13 mouse cellular contexts compared by ENCODE assay signal in genomic region chr12:112822676-112823075, GRCm38 (mm10). TPM values are rescaled to one million over a fixed set of nuclear protein-coding genes. Genes with fewer than 3 reads are reported as not detected.
A peak's percentile ranks its signal among the peaks of the same experiment; 100 is the strongest.
DNase-seq lines count a peak whose midpoint lies in the region; ATAC-seq lines count a peak whose summit lies in the region.
"Had no signal": no experiment of that assay in that cellular context is flagged by ENCODE, and none has a peak within 500 bp of the region (broad histone marks: within the 10 kb centered on the region; RNA-seq: fewer than 3 reads in every experiment).

No protein-coding gene starts in this region.

- ATAC-seq in heart, embryonic 15.5 days (replicated peaks; ENCODE audit: insufficient number of reproducible peaks, insufficient read depth, low FRiP score, low read depth): no peak
- no peak for ATAC-seq in neural tube, embryonic 11.5 days (ENCODE audit: insufficient read depth, low FRiP score, low TSS enrichment)

- peaks cover 70% of the 10 kb centered on the region for H3K4me1 ChIP-seq in heart, embryonic 15.5 days (replicated peaks)
- peaks cover 6% of the 10 kb centered on the region for H3K4me1 ChIP-seq in neural tube, embryonic 11.5 days (ENCODE audit: control insufficient read depth, insufficient read depth, low read length)

- H3K27me3 ChIP-seq in heart, embryonic 15.5 days: no peaks in the 10 kb centered on the region
- H3K27me3 ChIP-seq in neural tube, embryonic 11.5 days (ENCODE audit: control insufficient read depth, insufficient read depth, low read length): no peaks in the 10 kb centered on the region
- H3K27me3 ChIP-seq: CH12.LX; limb, embryonic 13.5 days; neural tube, embryonic 15.5 days had no signal

- no peak overlapping the region for H3K9ac ChIP-seq in heart, embryonic 15.5 days
- H3K9ac ChIP-seq in neural tube, embryonic 11.5 days (ENCODE audit: low read length): no peak overlapping the region
- H3K9ac ChIP-seq: neural tube, embryonic 15.5 days had no signal

- no peak overlapping the region for H3K4me3 ChIP-seq in heart, embryonic 15.5 days
- no peak overlapping the region for H3K4me3 ChIP-seq in neural tube, embryonic 11.5 days (ENCODE audit: low read depth, low read length)
- H3K4me3 ChIP-seq: limb, embryonic 13.5 days; neural tube, embryonic 15.5 days had no signal

- peak overlapping the region; percentile 59 for H3K27ac ChIP-seq in heart, embryonic 15.5 days
- H3K27ac ChIP-seq in neural tube, embryonic 11.5 days (ENCODE audit: low read depth, low read length): no peak overlapping the region
- H3K27ac ChIP-seq: limb, embryonic 13.5 days had no signal

- H3K9me3 ChIP-seq in heart, embryonic 15.5 days (replicated peaks): no peaks in the 10 kb centered on the region
- H3K9me3 ChIP-seq in neural tube, embryonic 11.5 days (ENCODE audit: control insufficient read depth, low read length): no peaks in the 10 kb centered on the region
- H3K9me3 ChIP-seq: limb, embryonic 13.5 days; neural tube, embryonic 15.5 days had no signal

- no peak for DNase-seq in heart, adult 18-20 months
- DNase-seq in neural tube, embryonic 11.5 days (ENCODE audit: low spot score): peak; percentile 2
- no peak for DNase-seq in neural tube, embryonic 10.5 days (ENCODE audit: extremely low spot score, low spot score)
- peak; percentile 93 for DNase-seq in fat pad, adult 2 months (ENCODE audit: extremely low read depth, low read depth, low spot score)
- no peak for DNase-seq in urinary bladder, postnatal 14 days (ENCODE audit: low spot score)
- DNase-seq in cerebellum, adult 11 months: no peak
- DNase-seq: adrenal gland, postnatal 25 days; cerebellum, postnatal 36 days; layer of hippocampus, postnatal 36 days had no signal

- peaks cover 37% of the 10 kb centered on the region for H3K36me3 ChIP-seq in heart, embryonic 15.5 days
- H3K36me3 ChIP-seq in neural tube, embryonic 11.5 days (ENCODE audit: control insufficient read depth, insufficient read depth, low read length): peaks cover 18% of the 10 kb centered on the region

- no peak overlapping the region for H3K4me2 ChIP-seq in heart, embryonic 15.5 days
- no peak overlapping the region for H3K4me2 ChIP-seq in neural tube, embryonic 11.5 days (ENCODE audit: low read depth)
- H3K4me2 ChIP-seq: limb, embryonic 13.5 days; neural tube, embryonic 15.5 days had no signal

- 60% methylated on average over 2 of the region's 2 CpGs for WGBS in heart, embryonic 15.5 days
- WGBS in neural tube, embryonic 11.5 days: 88% methylated on average over 2 of the region's 2 CpGs

RNA-seq across cellular contexts. Expression of gene Cdca4, which starts 6.5 kb away (rescaled TPM):
- 34.6 and 53.3 TPM in 2 replicates for polyA plus RNA-seq in heart, embryonic 15.5 days (2015; fragmentation: Nextera tagmentation; extraction: Ambion mirVana)
- total RNA-seq in heart, adult 18-20 months (2021): 1 to 10 TPM; 5.1 to 5.6 TPM
- polyA plus RNA-seq in neural tube, embryonic 11.5 days (2014; fragmentation: Nextera tagmentation; extraction: Ambion mirVana): 165 and 173 TPM in 2 replicates

RNA-seq across cellular contexts. Expression of gene Clba1, which starts 13.9 kb away (rescaled TPM):
- polyA plus RNA-seq in heart, embryonic 15.5 days (2015; fragmentation: Nextera tagmentation; extraction: Ambion mirVana): 5.7 and 7.3 TPM in 2 replicates
- total RNA-seq in heart, adult 18-20 months (2021): 1 to 10 TPM; 2.0 to 2.2 TPM
- 13.6 and 14.0 TPM in 2 replicates for polyA plus RNA-seq in neural tube, embryonic 11.5 days (2014; fragmentation: Nextera tagmentation; extraction: Ambion mirVana)

RNA-seq across cellular contexts. Expression of gene Ahnak2, which starts 20.2 kb away (rescaled TPM):
- polyA plus RNA-seq in heart, embryonic 15.5 days (2015; fragmentation: Nextera tagmentation; extraction: Ambion mirVana): 2.1 and 2.4 TPM in 2 replicates
- 10 to 100 TPM; 15.3 to 16.6 TPM for total RNA-seq in heart, adult 18-20 months (2021)
- polyA plus RNA-seq in neural tube, embryonic 11.5 days (2014; fragmentation: Nextera tagmentation; extraction: Ambion mirVana): 0.26 and 0.61 TPM in 2 replicates

RNA-seq across cellular contexts. Expression of gene Gpr132, which starts 45.4 kb away (rescaled TPM):
- polyA plus RNA-seq in heart, embryonic 15.5 days (2015; fragmentation: Nextera tagmentation; extraction: Ambion mirVana): 0.19 and 2.2 TPM in 2 replicates
- total RNA-seq in heart, adult 18-20 months (2021): 1 to 10 TPM in 1 of 2 experiments, under 1 TPM in 1; 0.37 to 1.3 TPM
- not detected in 2 replicates for polyA plus RNA-seq in neural tube, embryonic 11.5 days (2014; fragmentation: Nextera tagmentation; extraction: Ambion mirVana)
- total RNA-seq: layer of hippocampus, postnatal 36 days had no signal

Comparison
In these comparisons a context has a peak if more than half of its experiments do, and no peak if none do; other contexts are left out.
1. DNase-seq: peak in neural tube, embryonic 11.5 days (single experiment) and fat pad, adult 2 months (single experiment); none in heart, adult 18-20 months (0 of 2), neural tube, embryonic 10.5 days (single experiment), urinary bladder, postnatal 14 days (single experiment) and cerebellum, adult 11 months (single experiment).